12 mouse cellular contexts compared by ENCODE assay signal in the genomic region with DNA sequence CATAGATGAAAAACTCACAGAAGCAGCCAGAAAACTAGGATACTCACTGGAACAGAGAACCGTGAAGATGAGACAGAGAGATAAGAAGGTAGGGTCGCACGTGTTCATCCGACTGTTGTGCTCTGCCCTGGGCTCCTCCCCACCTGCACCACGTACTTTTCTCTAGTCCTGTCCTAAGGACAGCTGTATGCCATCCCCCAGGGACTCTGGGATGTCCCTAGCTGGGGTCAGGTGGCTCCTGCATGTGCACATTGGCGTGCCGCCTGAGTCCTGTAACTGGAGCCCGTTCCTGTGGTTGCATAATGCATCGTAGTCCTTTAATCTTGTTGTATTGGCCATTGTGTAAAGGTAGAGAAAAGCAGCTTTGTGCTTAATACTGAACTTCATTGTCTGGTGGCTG. TPM values are rescaled to one million over a fixed set of nuclear protein-coding genes. Genes with fewer than 3 reads are reported as not detected.
DNase-seq lines count a peak whose midpoint lies in the region; ATAC-seq lines count a peak whose summit lies in the region.
"Had no signal": no experiment of that assay in that cellular context is flagged by ENCODE, and none has a peak within 500 bp of the region (broad histone marks: within the 10 kb centered on the region; RNA-seq: fewer than 3 reads in every experiment).

No protein-coding gene starts in this region.

- WGBS in liver, embryonic 16.5 days (ENCODE audit: insufficient replicate concordance) = 66% methylated on average over 9 of the region's 9 CpGs
- 79% methylated on average over 9 of the region's 9 CpGs for WGBS in liver, embryonic 12.5 days (ENCODE audit: insufficient replicate concordance)

- H3K36me3 ChIP-seq in liver, embryonic 16.5 days (ENCODE audit: control insufficient read depth, insufficient read depth) = peaks cover 18% of the 10 kb centered on the region
- peaks cover 88% of the 10 kb centered on the region for H3K36me3 ChIP-seq in liver, embryonic 12.5 days

- H3K4me2 ChIP-seq in liver, embryonic 16.5 days (ENCODE audit: low read depth, low read length) = no peak overlapping the region
- no peak overlapping the region for H3K4me2 ChIP-seq in liver, embryonic 12.5 days
- H3K4me2 ChIP-seq: forebrain, embryonic 15.5 days; stomach, embryonic 15.5 days had no signal

- no peak overlapping the region for H3K4me3 ChIP-seq in liver, embryonic 16.5 days (ENCODE audit: low read depth, low read length)
- no peak overlapping the region for H3K4me3 ChIP-seq in liver, embryonic 12.5 days
- H3K4me3 ChIP-seq: forebrain, embryonic 15.5 days; hindbrain, embryonic 10.5 days; stomach, embryonic 15.5 days had no signal

- no peaks in the 10 kb centered on the region for H3K27me3 ChIP-seq in liver, embryonic 16.5 days (ENCODE audit: control insufficient read depth, insufficient read depth, low read depth, low read length)
- H3K27me3 ChIP-seq in liver, embryonic 12.5 days (replicated peaks) = no peaks in the 10 kb centered on the region
- H3K27me3 ChIP-seq: forebrain, embryonic 15.5 days; stomach, embryonic 15.5 days had no signal

- H3K4me1 ChIP-seq in liver, embryonic 16.5 days (ENCODE audit: control insufficient read depth, low read depth, low read length) = peaks cover 7% of the 10 kb centered on the region
- H3K4me1 ChIP-seq in liver, embryonic 12.5 days = peaks cover 11% of the 10 kb centered on the region
- H3K4me1 ChIP-seq: forebrain, embryonic 15.5 days; stomach, embryonic 15.5 days had no signal

- no peak overlapping the region for H3K9ac ChIP-seq in liver, embryonic 16.5 days (ENCODE audit: low read depth, low read length)
- no peak overlapping the region for H3K9ac ChIP-seq in liver, embryonic 12.5 days
- H3K9ac ChIP-seq: forebrain, embryonic 15.5 days; stomach, embryonic 15.5 days had no signal

- peak; percentile 58 for DNase-seq in gastrocnemius, adult 18-20 months (ENCODE audit: low spot score)
- no peak for DNase-seq in gastrocnemius, postnatal 4 days (ENCODE audit: low spot score in 2 of 2)
- peak; percentile 13 for DNase-seq in adipocyte (ENCODE audit: low spot score)
- peak; percentile 11 for DNase-seq in heart, postnatal 25 days (ENCODE audit: low spot score)
- no peak for DNase-seq in layer of hippocampus, postnatal 36 days
- DNase-seq in embryo, embryonic 10 days (ENCODE audit: low spot score) = no peak

- no peak overlapping the region for H3K27ac ChIP-seq in liver, embryonic 16.5 days (ENCODE audit: low read length)
- no peak overlapping the region for H3K27ac ChIP-seq in liver, embryonic 12.5 days
- H3K27ac ChIP-seq: forebrain, embryonic 15.5 days; hindbrain, embryonic 10.5 days; stomach, embryonic 15.5 days had no signal

- intact Hi-C loops in heart, postnatal 25 days (cut with DNase I) = no loop called here

- peak; percentile 58 for ATAC-seq in liver, embryonic 16.5 days (ENCODE audit: low read depth)
- ATAC-seq in liver, embryonic 12.5 days = no peak
- ATAC-seq: CD4-positive, CD25-positive, alpha-beta regulatory T cell, adult 4 months; forebrain, embryonic 15.5 days had no signal

- no peaks in the 10 kb centered on the region for H3K9me3 ChIP-seq in liver, embryonic 16.5 days (replicated peaks; ENCODE audit: control insufficient read depth, low read length)
- no peaks in the 10 kb centered on the region for H3K9me3 ChIP-seq in liver, embryonic 12.5 days (replicated peaks)
- H3K9me3 ChIP-seq: forebrain, embryonic 15.5 days; hindbrain, embryonic 10.5 days; stomach, embryonic 15.5 days had no signal

RNA-seq across cellular contexts. Expression of a gene that starts 9.9 kb away (rescaled TPM):
- 1 to 10 TPM; 5.5 to 7.7 TPM for total RNA-seq in gastrocnemius, adult 18-20 months (2021)
- total RNA-seq in gastrocnemius, postnatal 4 days (2021) = 10 to 100 TPM; 24.3 to 26.8 TPM
- 56.7 and 66.6 TPM in 2 replicates for polyA plus RNA-seq in liver, embryonic 16.5 days (2015; fragmentation: Nextera tagmentation; extraction: Ambion mirVana)
- 110 and 120 TPM in 2 replicates for polyA plus RNA-seq in liver, embryonic 12.5 days (2016; fragmentation: Nextera tagmentation; extraction: Ambion mirVana)
- 10 to 100 TPM; 16.5 to 20.7 TPM for total RNA-seq in heart, postnatal 25 days (2021)
- 10 to 100 TPM; 48.7 to 51.1 TPM for total RNA-seq in layer of hippocampus, postnatal 36 days (2021)

Comparison
In these comparisons a context has a peak if more than half of its experiments do, and no peak if none do; other contexts are left out.
1. DNase-seq: peak in gastrocnemius, adult 18-20 months (single experiment), adipocyte (single experiment) and heart, postnatal 25 days (single experiment); none in gastrocnemius, postnatal 4 days (0 of 2), layer of hippocampus, postnatal 36 days (0 of 2) and embryo, embryonic 10 days (single experiment).